Mouse (Mus musculus) ES-E14 (cell line): Measurements from ENCODE around the gene Tmem167. TPM values are rescaled to one million over a fixed set of nuclear protein-coding genes. Genes with fewer than 3 reads are reported as not detected.

Experiments used
- DNase-seq: peaks from one replicate; pipeline ENCODE4 v3.0.0-alpha.2; 2013; ENCODE audit warnings: low read depth, low spot score
- H3K27ac ChIP-seq: 2 replicates; pipeline ENCODE4 v1.5.1; 2012; ENCODE audit warnings: low read depth, mild to moderate bottlenecking, low read length, moderate library complexity, mixed read lengths; ENCODE audit not compliant: poor library complexity, insufficient read depth, severe bottlenecking
- H3K36me3 ChIP-seq: 2 replicates; pipeline ENCODE4 v1.6.1; 2012; ENCODE audit warnings: mild to moderate bottlenecking, low read length, moderate library complexity, mixed read lengths; ENCODE audit not compliant: control insufficient read depth, poor library complexity, insufficient read depth, severe bottlenecking
- H3K4me1 ChIP-seq, 2 experiments: fragments of 150-350 bp in 1 of 2; sonication (generic) in 1 of 2; 2 replicates each; pipeline ENCODE4 v1.6.1; 2012; ENCODE audit warnings: low read length in 2 of 2, mild to moderate bottlenecking in 1 of 2, mixed read lengths in 1 of 2; ENCODE audit not compliant: control insufficient read depth in 2 of 2, insufficient read depth in 2 of 2, poor library complexity in 1 of 2
- H3K4me3 ChIP-seq, 2 experiments: fragments of 150-350 bp in 1 of 2; sonication (generic) in 1 of 2; 2 replicates each; pipeline ENCODE4 v1.5.1; 2012; ENCODE audit warnings: low read length in 2 of 2, low read depth in 1 of 2, mild to moderate bottlenecking in 1 of 2, mixed read lengths in 1 of 2; ENCODE audit not compliant: insufficient read depth in 1 of 2, poor library complexity in 1 of 2, severe bottlenecking in 1 of 2
- H3K9ac ChIP-seq: 2 replicates; pipeline ENCODE4 v1.6.1; 2012; ENCODE audit warnings: low read depth, mild to moderate bottlenecking, low read length, mixed read lengths; ENCODE audit not compliant: poor library complexity, insufficient read depth, severe bottlenecking
- H3K9me3 ChIP-seq: fragments of 150-350 bp; sonication (generic); 2 replicates; pipeline ENCODE4 v1.6.1; 2012; ENCODE audit warnings: low read depth, mild to moderate bottlenecking, low read length; ENCODE audit not compliant: control insufficient read depth, insufficient read depth
- CHD2 ChIP-seq: IDR thresholded peaks from 2 replicates; pipeline ENCODE4 v1.6.1; 2014; ENCODE audit warnings: mild to moderate bottlenecking, low read depth, low read length, inconsistent platforms
- HCFC1 ChIP-seq: IDR thresholded peaks from 2 replicates; pipeline ENCODE4 v1.6.1; 2012; ENCODE audit warnings: low read length, inconsistent platforms, borderline replicate concordance; ENCODE audit not compliant: insufficient read depth
- MAFK ChIP-seq: IDR thresholded peaks from 2 replicates; pipeline ENCODE4 v1.6.1; 2014; ENCODE audit warnings: mild to moderate bottlenecking, low read depth, low read length, inconsistent platforms; ENCODE audit not compliant: insufficient read depth
- ZC3H11A ChIP-seq: IDR thresholded peaks from 2 replicates; pipeline ENCODE4 v1.6.1; 2012; ENCODE audit warnings: low read depth, mild to moderate bottlenecking, inconsistent platforms, low read length, borderline replicate concordance
- ZNF384 ChIP-seq: IDR thresholded peaks from 2 replicates; pipeline ENCODE4 v1.6.1; 2012; ENCODE audit warnings: low read depth, low read length, inconsistent platforms
- in situ Hi-C, 2 experiments: fragments of 600-800 bp; cut with MboI; formaldehyde crosslinking; loops; one replicate each; pipeline ENCODE4 v1.15.1; 2025; ENCODE audit warnings: low sequenced_read_pairs in 2 of 2, inconsistent platforms in 1 of 2; ENCODE audit not compliant: unreplicated experiment in 2 of 2
- total RNA-seq: library from RNA; depleted of rRNA; stranded (reverse); fragments of 300-350 nt; gene quantifications from 2 replicates; pipeline ENCODE4 v1.2.3, GENCODE M21; 2012

The Tmem167 gene
- total RNA-seq, 1 experiment = 35.0 TPM

- DNase-seq = no peak
- in situ Hi-C loops = no loop called here
- H3K9ac ChIP-seq = no peak overlapping the region
- no peak overlapping the region for H3K27ac ChIP-seq
- no peak overlapping the region for H3K4me3 ChIP-seq
- H3K9me3 ChIP-seq = no peaks in the 10 kb centered on the region
- TF ChIP-seq HCFC1 = no peak
- TF ChIP-seq MAFK = no peak
- TF ChIP-seq CHD2 = no peak
- TF ChIP-seq ZC3H11A = no peak
- no peak for TF ChIP-seq ZNF384
- no peaks in the 10 kb centered on the region for H3K4me1 ChIP-seq
- no peaks in the 10 kb centered on the region for H3K36me3 ChIP-seq
Observed at GRCm38 (mm10) chr13:90136156-90136910, 47.4 kb downstream of the Tmem167 start.

GRCm38 (mm10) chr13:90141681-90142080 lies 52.8 kb downstream of the Tmem167 start:
- H3K4me3 ChIP-seq = no peak overlapping the region
- no peak for TF ChIP-seq CHD2
- no peak for TF ChIP-seq MAFK
- TF ChIP-seq ZC3H11A = no peak
- TF ChIP-seq HCFC1 = no peak
- TF ChIP-seq ZNF384 = no peak
- DNase-seq = no peak
- no peaks in the 10 kb centered on the region for H3K9me3 ChIP-seq
- no peak overlapping the region for H3K9ac ChIP-seq
- no peaks in the 10 kb centered on the region for H3K36me3 ChIP-seq
- in situ Hi-C loops = no loop called here
- no peaks in the 10 kb centered on the region for H3K4me1 ChIP-seq
- H3K27ac ChIP-seq = no peak overlapping the region

- Histone ChIP-seq H3K36me3 (no peaks in the 10 kb centered on the region), H3K9ac (no peak overlapping the region), H3K27ac (no peak overlapping the region), H3K4me3 (no peak overlapping the region), H3K4me1 (no peaks in the 10 kb centered on the region), H3K9me3 (no peaks in the 10 kb centered on the region)
- peak; percentile 16 for DNase-seq
- in situ Hi-C loops = no loop called here
- no peak for TF ChIP-seq MAFK
- TF ChIP-seq CHD2 = no peak
Observed at GRCm38 (mm10) chr13:90143245-90143644, 54.3 kb downstream of the Tmem167 start.

GRCm38 (mm10) chr13:90151881-90152280 lies 63.0 kb downstream of the Tmem167 start:
- Histone ChIP-seq H3K4me3 (no peak overlapping the region), H3K27ac (no peak overlapping the region), H3K36me3 (no peaks in the 10 kb centered on the region), H3K9me3 (no peaks in the 10 kb centered on the region), H3K4me1 (no peaks in the 10 kb centered on the region), H3K9ac (no peak overlapping the region)
- no peak for TF ChIP-seq CHD2
- no peak for DNase-seq
- in situ Hi-C loops = no loop called here

- no peak for TF ChIP-seq CHD2
- TF ChIP-seq MAFK = no peak
- TF ChIP-seq HCFC1 = no peak
- no peak for TF ChIP-seq ZC3H11A
- no peak for TF ChIP-seq ZNF384
- Histone ChIP-seq H3K9me3 (no peaks in the 10 kb centered on the region), H3K36me3 (no peaks in the 10 kb centered on the region), H3K9ac (no peak overlapping the region), H3K27ac (no peak overlapping the region), H3K4me3 (no peak overlapping the region), H3K4me1 (no peaks in the 10 kb centered on the region)
- no peak for DNase-seq
- in situ Hi-C loops = no loop called here
Observed at GRCm38 (mm10) chr13:90152536-90153273, 63.8 kb downstream of the Tmem167 start.
